Mouse (Mus musculus): ENCODE results near the gene Phf13. TPM values are rescaled to one million over a fixed set of nuclear protein-coding genes. Genes with fewer than 3 reads are reported as not detected.
A peak's percentile ranks its signal among the peaks of the same experiment; 100 is the strongest.

Gene Phf13
- total RNA-seq, 1 experiment = 22.2 TPM

DNA sequence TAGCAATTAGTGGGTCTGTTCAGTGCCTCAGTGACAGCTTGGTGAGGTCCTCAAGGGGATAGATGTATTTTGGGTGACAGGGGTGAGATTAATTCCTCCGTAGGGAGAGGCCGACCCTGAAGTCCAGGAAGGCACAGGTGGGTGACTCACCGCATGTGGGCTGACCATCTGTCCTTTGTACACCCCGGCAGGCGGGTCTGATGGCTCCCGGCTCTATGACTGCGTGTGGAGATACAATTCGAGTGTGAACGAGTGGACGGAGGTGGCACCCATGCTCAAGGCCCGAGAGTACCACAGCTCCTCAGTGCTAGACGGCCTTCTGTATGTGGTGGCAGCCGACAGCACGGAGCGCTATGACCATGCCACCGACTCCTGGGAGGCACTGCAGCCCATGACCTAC lies 16.1 kb upstream of the Phf13 start:
- peaks cover 0 to 18% of the 10 kb centered on the region in 2 experiments; a peak in 3 of 4 replicates for H3K4me1 ChIP-seq (ENCODE audit: control insufficient read depth in 2 of 2, insufficient read depth in 2 of 2, low read length in 2 of 2, poor library complexity in 1 of 2)
- in situ Hi-C loops (cut with MboI; ENCODE audit: low sequenced_read_pairs in 2 of 2, unreplicated experiment in 2 of 2) = no loop called here
- H3K9me3 ChIP-seq (ENCODE audit: control insufficient read depth, insufficient read depth, low read depth, low read length) = no peaks in the 10 kb centered on the region
- TF ChIP-seq CHD2 (IDR thresholded peaks at IDR 0.05; ENCODE audit: low read depth, low read length) (no peak), MAFK (IDR thresholded peaks at IDR 0.05; ENCODE audit: insufficient read depth, low read depth, low read length) (no peak), HCFC1 (IDR thresholded peaks at IDR 0.05; ENCODE audit: borderline replicate concordance, insufficient read depth, low read length) (no peak), ZC3H11A (IDR thresholded peaks at IDR 0.05; ENCODE audit: borderline replicate concordance, low read depth, low read length) (no peak), ZNF384 (IDR thresholded peaks at IDR 0.05; ENCODE audit: low read depth, low read length) (no peak)
- no peak overlapping the region for H3K4me3 ChIP-seq (ENCODE audit: insufficient read depth in 1 of 2, low read depth in 1 of 2, low read length in 2 of 2, poor library complexity in 1 of 2, severe bottlenecking in 1 of 2)
- no peak overlapping the region for H3K9ac ChIP-seq (ENCODE audit: insufficient read depth, low read depth, low read length, poor library complexity, severe bottlenecking)
- DNase-seq (ENCODE audit: low read depth, low spot score) = no peak
- peaks cover 56% of the 10 kb centered on the region for H3K36me3 ChIP-seq (ENCODE audit: control insufficient read depth, insufficient read depth, low read length, poor library complexity, severe bottlenecking)
- no peak overlapping the region for H3K27ac ChIP-seq (ENCODE audit: insufficient read depth, low read depth, low read length, poor library complexity, severe bottlenecking)

DNA sequence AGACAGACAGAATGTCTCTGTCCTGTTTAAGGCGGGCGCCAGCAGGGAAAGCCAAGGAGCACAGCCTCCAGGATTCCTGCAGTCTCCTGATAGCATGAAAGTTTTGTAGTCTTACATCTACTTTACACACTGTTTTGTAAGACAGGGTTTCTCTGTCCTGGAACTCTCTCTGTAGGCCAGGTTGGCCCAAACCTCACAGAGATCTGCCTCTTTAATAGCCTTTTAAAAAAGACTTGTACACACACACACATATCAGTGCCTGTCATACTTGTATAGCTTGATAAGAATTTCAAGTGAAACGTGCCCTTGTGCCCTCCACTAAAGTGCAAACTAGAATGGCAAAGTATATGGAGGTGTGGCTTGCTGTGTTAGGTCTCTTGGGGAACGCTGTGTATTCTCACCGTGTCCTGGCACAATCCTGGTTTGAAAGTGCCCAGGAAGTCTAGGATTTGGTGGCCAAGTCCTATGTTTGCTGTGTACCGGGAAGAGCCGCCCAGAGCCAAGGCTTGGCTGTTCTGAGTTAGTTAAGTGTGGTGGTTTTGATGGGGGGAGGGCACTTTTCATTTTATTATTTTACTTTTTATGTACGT lies 15.2 kb upstream of the Phf13 start:
- no peak for DNase-seq (ENCODE audit: low read depth, low spot score)

DNA sequence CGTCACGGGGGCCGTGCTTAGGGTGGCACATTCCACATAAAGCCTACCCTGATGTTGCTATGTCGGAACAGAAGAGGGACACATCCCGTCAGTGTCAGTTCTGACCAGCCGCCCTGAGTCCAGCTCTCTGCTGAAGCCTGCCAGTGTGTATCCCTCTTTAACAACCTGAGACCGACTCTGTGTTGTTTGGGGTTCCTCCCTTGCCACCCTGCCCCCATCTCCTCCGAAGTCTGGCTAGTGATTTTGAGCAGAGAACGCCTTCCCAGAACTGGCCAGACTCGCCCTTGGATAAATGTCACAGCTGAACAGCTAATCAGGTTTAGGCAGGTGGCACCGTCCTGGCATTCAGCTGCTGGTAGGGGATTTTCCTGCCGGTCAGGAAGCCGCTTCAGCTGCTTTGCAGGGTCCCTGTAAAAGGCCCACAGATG lies 14.7 kb upstream of the Phf13 start:
- no peak for DNase-seq (ENCODE audit: low read depth, low spot score)
- peak overlapping the region; percentile 86 to 88 for H3K4me3 ChIP-seq (ENCODE audit: insufficient read depth in 1 of 2, low read depth in 1 of 2, low read length in 2 of 2, poor library complexity in 1 of 2, severe bottlenecking in 1 of 2)
- peaks cover 0 to 20% of the 10 kb centered on the region in 2 experiments; a peak in 3 of 4 replicates for H3K4me1 ChIP-seq (ENCODE audit: control insufficient read depth in 2 of 2, insufficient read depth in 2 of 2, low read length in 2 of 2, poor library complexity in 1 of 2)
- in situ Hi-C loops (cut with MboI; ENCODE audit: low sequenced_read_pairs in 2 of 2, unreplicated experiment in 2 of 2) = no loop called here
- peaks cover 47% of the 10 kb centered on the region for H3K36me3 ChIP-seq (ENCODE audit: control insufficient read depth, insufficient read depth, low read length, poor library complexity, severe bottlenecking)
- H3K9ac ChIP-seq (ENCODE audit: insufficient read depth, low read depth, low read length, poor library complexity, severe bottlenecking) = peak overlapping the region; percentile 80
- TF ChIP-seq ZC3H11A (IDR thresholded peaks at IDR 0.05; ENCODE audit: borderline replicate concordance, low read depth, low read length) = no peak
- no peak for TF ChIP-seq ZNF384 (IDR thresholded peaks at IDR 0.05; ENCODE audit: low read depth, low read length)
- TF ChIP-seq MAFK (IDR thresholded peaks at IDR 0.05; ENCODE audit: insufficient read depth, low read depth, low read length) = no peak
- no peak for TF ChIP-seq HCFC1 (IDR thresholded peaks at IDR 0.05; ENCODE audit: borderline replicate concordance, insufficient read depth, low read length)
- TF ChIP-seq CHD2 (IDR thresholded peaks at IDR 0.05; ENCODE audit: low read depth, low read length) = no peak
- no peak overlapping the region for H3K27ac ChIP-seq (ENCODE audit: insufficient read depth, low read depth, low read length, poor library complexity, severe bottlenecking)
- no peaks in the 10 kb centered on the region for H3K9me3 ChIP-seq (ENCODE audit: control insufficient read depth, insufficient read depth, low read depth, low read length)

More for the DNA sequence above, 15.2 kb upstream of the Phf13 start:
- in situ Hi-C loops (cut with MboI; ENCODE audit: low sequenced_read_pairs in 2 of 2, unreplicated experiment in 2 of 2) = no loop called here
- no peaks in the 10 kb centered on the region for H3K9me3 ChIP-seq (ENCODE audit: control insufficient read depth, insufficient read depth, low read depth, low read length)
- peaks cover 52% of the 10 kb centered on the region for H3K36me3 ChIP-seq (ENCODE audit: control insufficient read depth, insufficient read depth, low read length, poor library complexity, severe bottlenecking)
- H3K27ac ChIP-seq (ENCODE audit: insufficient read depth, low read depth, low read length, poor library complexity, severe bottlenecking) = no peak overlapping the region
- TF ChIP-seq MAFK (IDR thresholded peaks at IDR 0.05; ENCODE audit: insufficient read depth, low read depth, low read length) (no peak), CHD2 (IDR thresholded peaks at IDR 0.05; ENCODE audit: low read depth, low read length) (no peak), ZC3H11A (IDR thresholded peaks at IDR 0.05; ENCODE audit: borderline replicate concordance, low read depth, low read length) (no peak), ZNF384 (IDR thresholded peaks at IDR 0.05; ENCODE audit: low read depth, low read length) (no peak)
- H3K4me3 ChIP-seq (ENCODE audit: insufficient read depth in 1 of 2, low read depth in 1 of 2, low read length in 2 of 2, poor library complexity in 1 of 2, severe bottlenecking in 1 of 2) = peak overlapping the region; percentile 86 to 88
- peaks cover 0 to 20% of the 10 kb centered on the region in 2 experiments; a peak in 3 of 4 replicates for H3K4me1 ChIP-seq (ENCODE audit: control insufficient read depth in 2 of 2, insufficient read depth in 2 of 2, low read length in 2 of 2, poor library complexity in 1 of 2)
- peak overlapping the region; percentile 80 for H3K9ac ChIP-seq (ENCODE audit: insufficient read depth, low read depth, low read length, poor library complexity, severe bottlenecking)

DNA sequence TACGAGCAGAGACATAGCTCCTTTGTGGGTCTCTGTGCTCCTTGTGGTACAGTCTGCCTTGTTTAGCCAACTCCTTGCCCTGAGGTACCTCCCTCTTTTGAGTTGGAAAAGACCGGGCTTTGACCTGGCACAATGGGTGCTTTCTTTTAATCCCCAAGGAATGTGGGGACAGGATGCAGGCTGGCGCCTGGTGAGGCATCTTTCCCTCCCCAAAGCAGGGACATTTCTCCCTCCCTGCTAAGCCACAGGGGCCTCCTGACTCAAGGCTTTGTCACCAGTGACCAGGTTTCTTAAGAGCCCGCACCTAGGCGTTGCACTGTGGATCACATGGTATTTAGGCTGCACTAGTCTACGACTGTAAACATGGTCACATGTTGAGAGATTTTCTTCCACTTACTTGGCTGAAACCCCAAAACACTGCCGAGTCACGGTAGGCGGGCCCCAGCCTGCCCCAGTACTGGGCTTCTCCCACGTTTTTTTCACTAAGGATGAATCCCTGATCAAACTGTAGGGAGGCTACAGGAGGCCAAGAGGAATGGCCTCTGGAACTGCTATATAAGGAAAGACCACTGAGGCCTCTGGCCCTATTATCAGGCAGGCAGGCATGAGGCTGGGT lies 14.1 kb upstream of the Phf13 start:
- Histone ChIP-seq H3K36me3 (ENCODE audit: control insufficient read depth, insufficient read depth, low read length, poor library complexity, severe bottlenecking) (peaks cover 41% of the 10 kb centered on the region), H3K9me3 (ENCODE audit: control insufficient read depth, insufficient read depth, low read depth, low read length) (no peaks in the 10 kb centered on the region), H3K4me3 (ENCODE audit: insufficient read depth in 1 of 2, low read depth in 1 of 2, low read length in 2 of 2, poor library complexity in 1 of 2, severe bottlenecking in 1 of 2) (peak overlapping the region; percentile 86 to 88), H3K27ac (ENCODE audit: insufficient read depth, low read depth, low read length, poor library complexity, severe bottlenecking) (no peak overlapping the region), H3K4me1 (ENCODE audit: control insufficient read depth in 2 of 2, insufficient read depth in 2 of 2, low read length in 2 of 2, poor library complexity in 1 of 2) (peaks cover 0 to 20% of the 10 kb centered on the region in 2 experiments; a peak in 3 of 4 replicates), H3K9ac (ENCODE audit: insufficient read depth, low read depth, low read length, poor library complexity, severe bottlenecking) (peak overlapping the region; percentile 80)
- in situ Hi-C loops (cut with MboI; ENCODE audit: low sequenced_read_pairs in 2 of 2, unreplicated experiment in 2 of 2) = no loop called here
- DNase-seq (ENCODE audit: low read depth, low spot score) = no peak
- TF ChIP-seq ZNF384 (IDR thresholded peaks at IDR 0.05; ENCODE audit: low read depth, low read length) = no peak
- TF ChIP-seq ZC3H11A (IDR thresholded peaks at IDR 0.05; ENCODE audit: borderline replicate concordance, low read depth, low read length) = no peak
- TF ChIP-seq MAFK (IDR thresholded peaks at IDR 0.05; ENCODE audit: insufficient read depth, low read depth, low read length) = no peak
- TF ChIP-seq CHD2 (IDR thresholded peaks at IDR 0.05; ENCODE audit: low read depth, low read length) = no peak
- no peak for TF ChIP-seq HCFC1 (IDR thresholded peaks at IDR 0.05; ENCODE audit: borderline replicate concordance, insufficient read depth, low read length)

Measured in ES-E14 (cell line).